Mouse (Mus musculus): Measurements from ENCODE around the gene Atp6v0e2.

DNA sequence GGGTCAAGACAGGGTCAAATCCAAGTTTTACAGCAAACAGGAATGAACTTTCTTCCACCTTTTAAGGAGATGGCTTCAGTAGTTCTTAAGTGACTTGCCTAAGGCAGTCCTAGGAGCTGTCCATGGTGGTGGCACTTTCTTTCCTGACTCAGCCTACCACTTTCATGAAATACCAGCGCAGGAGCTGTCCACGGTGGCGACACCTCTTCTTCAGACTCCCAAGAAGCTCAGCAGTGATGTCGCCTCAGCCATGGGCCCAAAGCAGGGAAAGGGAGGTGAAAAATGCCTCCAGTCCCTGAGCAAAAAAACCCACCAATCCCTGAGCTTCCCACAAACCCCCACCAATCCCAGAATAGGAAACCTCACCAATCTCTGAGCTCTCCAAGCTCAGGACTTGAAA, 15.5 kb downstream of the Atp6v0e2 start:
- TF ChIP-seq E2F4 (IDR thresholded peaks at IDR 0.05; ENCODE audit: borderline replicate concordance, low read depth, low read length) (no peak), CTCF (IDR thresholded peaks at IDR 0.05 in 2 of 3, conservative IDR thresholded peaks at IDR 0.05 in 1 of 3; ENCODE audit: control insufficient read depth in 1 of 3, insufficient read depth in 1 of 3, low read depth in 2 of 3, low read length in 3 of 3, poor library complexity in 1 of 3, severe bottlenecking in 1 of 3) (no peak), TAL1 (IDR thresholded peaks at IDR 0.05; ENCODE audit: low read length) (no peak), TBP (IDR thresholded peaks at IDR 0.05; ENCODE audit: low read depth, low read length) (no peak)
